Mouse (Mus musculus) common myeloid progenitor, adult 5-6 weeks (primary cell): ENCODE results near the gene Pdp2. TPM values are rescaled to one million over a fixed set of nuclear protein-coding genes. Genes with fewer than 3 reads are reported as not detected.
"Not testable (repeated sequence)": the region's sequence is repeated elsewhere in the genome, so short reads cannot be mapped to it uniquely, and the experiment has no call there.

ENCODE experiments used
- ATAC-seq: replicated peaks from 2 replicates; pipeline ENCODE4 v1.8.0; 2016; ENCODE audit warnings: low read depth, mild to moderate bottlenecking, moderate TSS enrichment, inconsistent platforms; ENCODE audit not compliant: poor library complexity, severe bottlenecking
- total RNA-seq: library from RNA; stranded (forward); fragments of 200-1000, 187-1606 nt; gene quantifications from 2 replicates; pipeline ENCODE4 v1.2.3, GENCODE M21; 2017

Gene Pdp2
- total RNA-seq: 9.8 and 12.4 TPM in 2 replicates

DNA sequence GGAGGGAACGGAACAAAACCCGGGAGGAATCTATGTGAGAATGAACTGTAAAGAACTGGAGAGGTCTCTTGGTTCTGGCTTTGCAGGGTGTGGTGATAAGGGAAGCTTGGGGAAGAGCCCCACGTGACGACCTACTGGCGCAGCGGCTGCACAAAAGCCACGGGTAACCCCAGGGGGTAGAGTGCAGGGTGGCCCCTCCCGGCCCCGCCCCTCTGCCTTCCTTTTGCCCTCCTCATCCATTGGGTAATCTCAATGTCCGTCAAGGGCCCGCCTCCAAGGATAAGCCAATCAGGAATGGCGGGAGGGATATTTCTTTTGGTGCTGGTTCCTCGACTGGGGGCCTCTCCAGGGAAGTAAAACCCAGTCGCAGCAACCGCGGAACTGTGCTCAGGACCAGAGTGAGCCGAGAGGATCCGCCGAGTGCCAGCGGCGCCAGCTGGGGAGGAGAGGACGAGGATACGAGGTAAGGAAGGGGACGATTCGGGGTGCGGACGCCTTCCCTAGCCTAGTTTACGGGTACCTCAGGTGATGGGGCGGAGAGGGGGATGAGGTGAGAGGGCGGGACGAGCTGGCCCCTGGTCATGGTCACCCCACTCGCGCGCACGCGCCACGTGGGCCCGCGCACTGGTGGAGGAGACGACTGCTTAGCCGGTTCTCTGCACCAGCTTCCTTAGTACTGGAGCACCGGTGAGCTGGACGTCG, at the start of gene Pdp2:
Pdp2 (plus strand) TSS at position 319 of the 702 bp plus-strand sequence.
- ATAC-seq: peak; percentile 91

DNA sequence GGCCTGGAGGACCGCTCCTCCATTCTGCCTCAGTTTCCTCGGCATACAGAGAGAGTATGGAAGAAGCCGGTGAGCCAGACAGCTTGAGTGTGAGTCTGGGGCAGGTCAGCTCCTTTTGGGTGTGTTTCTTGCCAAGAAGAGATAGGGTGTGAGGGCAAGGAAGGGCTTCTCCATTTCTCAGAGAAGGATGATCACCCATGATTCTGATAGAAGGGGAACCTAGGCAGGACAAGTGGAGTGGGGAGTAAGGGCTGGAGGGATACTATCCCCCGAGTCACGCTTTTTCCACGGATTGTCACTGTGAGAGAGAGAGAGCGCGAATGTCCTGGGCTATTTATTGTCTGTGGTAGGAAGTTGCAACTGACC, 49.8 kb upstream of the Pdp2 start:
- peak; percentile 47 for ATAC-seq

DNA sequence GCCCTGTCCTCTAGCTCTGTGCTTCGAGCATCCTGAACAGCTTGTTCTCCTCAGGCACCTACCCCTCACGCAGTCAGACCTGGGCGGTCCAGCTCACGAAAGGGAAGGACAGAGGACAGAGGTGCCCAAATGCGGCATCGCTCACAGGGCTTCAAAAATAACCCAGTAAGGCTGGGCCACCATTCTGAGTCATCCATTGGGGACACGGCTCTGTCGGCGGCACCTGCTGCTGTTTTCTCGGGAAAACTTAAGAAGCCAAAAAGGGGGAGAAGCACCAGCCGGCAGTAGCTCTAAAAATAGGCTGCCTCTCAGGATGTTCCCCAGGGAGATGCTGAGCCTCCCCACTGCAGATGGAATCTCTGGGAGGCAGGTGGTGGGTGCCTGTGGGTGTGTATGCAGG, 49.1 kb upstream of the Pdp2 start:
- ATAC-seq: no peak

DNA sequence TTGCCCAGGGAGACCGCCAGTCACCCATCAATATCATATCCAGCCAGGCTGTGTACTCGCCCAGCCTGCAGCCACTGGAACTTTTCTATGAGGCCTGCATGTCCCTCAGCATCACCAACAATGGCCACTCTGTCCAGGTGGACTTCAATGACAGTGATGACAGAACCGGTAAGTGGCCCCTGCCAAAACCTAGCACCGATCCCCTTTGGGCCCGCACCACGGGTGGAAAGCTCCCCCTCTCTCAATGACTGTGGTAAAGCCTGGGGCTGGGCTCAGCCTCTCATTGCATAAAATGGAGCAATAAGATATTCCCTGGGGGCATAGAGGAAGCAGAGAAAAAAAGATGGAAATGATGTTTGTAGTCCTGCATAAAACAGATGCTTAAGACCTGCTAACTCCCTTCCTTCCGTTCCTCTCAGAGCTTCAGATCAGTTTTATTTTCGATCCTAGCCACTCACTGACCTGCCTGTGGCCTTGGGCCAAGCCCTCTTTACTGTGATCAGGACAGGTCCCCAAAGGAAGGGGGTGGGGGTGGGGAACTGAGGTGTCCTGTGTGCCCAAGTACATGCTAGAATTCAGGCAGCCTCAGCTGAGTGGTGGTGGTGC, 47.7 kb upstream of the Pdp2 start:
- no peak for ATAC-seq

DNA sequence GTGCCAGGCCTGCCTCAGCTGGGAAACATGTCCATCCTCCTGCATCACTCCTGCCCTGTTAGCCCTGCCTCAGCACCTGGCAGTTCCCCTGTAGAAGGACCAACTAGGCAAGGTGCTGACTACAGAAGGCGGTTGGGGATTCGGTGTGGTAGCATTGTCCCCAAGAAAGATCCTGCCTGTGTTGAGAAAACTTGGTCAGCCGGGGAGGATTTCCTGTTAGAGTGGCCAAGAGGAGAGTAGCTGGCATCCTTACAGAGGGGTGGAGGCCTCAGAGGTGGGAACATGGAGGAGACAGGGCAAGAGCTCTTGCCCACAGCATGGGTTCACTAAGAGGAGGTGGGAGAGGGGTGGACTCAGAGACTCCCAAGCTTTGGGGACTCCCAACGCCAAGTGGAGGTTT, 36.1 kb upstream of the Pdp2 start:
- ATAC-seq: no peak

DNA sequence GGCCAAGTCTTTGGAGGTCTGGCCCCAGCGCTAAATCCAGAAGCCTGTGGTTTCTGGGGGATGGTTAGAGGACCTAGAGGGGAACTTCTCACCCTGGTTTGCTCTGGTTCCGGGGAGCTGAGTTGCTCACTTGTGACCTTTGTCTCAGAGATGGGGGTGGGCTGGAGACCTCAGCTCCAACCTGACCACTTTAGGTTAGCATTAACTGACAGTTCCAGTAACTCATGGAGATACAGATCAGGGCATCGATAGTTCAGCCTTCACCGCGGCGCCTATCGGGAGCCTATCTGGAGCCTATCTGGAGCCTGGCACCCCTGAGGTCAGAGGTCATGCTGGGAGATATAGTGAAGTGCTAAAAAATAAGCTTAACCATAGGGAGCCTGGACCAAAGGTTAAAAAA, 34.0 kb upstream of the Pdp2 start:
- no peak for ATAC-seq

DNA sequence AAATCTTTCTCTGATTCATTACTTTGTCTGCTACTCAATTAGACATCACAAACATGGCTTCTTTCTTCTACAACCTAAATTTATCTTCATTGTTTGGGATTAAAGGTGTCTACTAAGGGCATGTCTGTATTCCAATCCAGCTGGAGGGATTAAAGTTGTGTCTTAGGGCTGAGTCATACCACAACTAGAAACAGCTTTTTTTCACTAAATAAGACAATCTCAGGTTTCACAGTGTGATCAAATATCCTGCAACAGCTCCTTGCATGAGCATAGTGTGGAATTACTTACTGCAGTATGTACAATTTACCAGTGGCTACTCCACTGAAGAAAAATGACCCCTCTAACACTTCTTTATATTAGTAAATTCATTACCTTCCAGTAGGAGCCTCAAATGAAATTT, 30.5 kb upstream of the Pdp2 start:
- ATAC-seq: no peak

DNA sequence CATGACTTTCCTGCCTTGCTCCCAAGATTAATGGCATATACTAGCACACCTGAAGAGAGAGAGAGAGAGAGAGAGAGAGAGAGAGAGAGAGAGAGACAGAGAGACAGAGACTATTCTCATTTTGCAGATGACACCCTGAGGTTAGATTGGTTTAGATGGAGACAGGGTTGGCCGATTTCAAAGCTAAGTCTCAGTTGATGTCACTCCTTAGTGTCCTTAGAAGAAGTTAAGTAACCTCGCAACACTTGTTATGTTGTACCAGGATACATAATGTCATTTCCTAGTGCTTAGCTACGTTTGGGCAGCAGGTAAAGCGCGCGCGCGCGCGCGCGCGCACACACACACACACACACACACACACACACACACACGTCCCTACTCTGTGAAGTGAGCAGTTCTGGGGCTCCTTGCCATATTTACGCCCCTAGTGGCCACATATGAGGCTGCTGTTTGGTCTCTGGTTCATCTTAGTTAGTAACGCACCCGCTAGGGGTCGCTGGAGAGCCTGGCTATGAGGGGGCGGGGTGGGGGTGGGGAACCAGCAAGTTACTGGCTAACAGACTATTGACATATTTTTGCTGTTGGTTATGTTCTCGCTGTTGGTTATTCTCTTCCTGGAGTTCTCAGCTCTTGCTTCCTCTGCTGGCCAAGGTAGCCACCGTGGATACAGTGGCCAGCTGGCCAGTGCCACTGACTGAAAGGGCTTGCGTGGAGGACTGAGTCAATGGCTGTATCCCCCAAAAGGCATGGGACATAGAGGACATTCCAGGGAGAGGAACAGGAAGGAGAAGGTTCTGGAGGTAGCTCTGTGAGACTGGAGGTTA, 26.4 kb upstream of the Pdp2 start:
- peak; percentile 100 for ATAC-seq

DNA sequence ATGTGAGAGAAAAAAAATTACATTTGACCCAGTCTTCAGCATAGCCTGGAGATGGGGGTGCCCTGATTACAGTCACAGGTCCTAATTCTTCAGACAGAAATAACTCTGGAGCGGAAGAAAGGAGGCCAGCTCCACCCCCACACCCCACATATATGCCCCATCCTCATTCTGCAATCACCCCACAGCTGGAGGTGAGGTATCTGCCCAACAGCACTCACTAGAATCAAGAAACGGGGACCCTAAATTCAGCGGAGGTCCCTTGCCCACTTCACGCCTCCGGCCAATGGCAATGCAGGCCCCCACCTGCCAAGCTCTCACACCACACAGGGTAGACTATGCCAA, 25.8 kb upstream of the Pdp2 start:
- no peak for ATAC-seq

DNA sequence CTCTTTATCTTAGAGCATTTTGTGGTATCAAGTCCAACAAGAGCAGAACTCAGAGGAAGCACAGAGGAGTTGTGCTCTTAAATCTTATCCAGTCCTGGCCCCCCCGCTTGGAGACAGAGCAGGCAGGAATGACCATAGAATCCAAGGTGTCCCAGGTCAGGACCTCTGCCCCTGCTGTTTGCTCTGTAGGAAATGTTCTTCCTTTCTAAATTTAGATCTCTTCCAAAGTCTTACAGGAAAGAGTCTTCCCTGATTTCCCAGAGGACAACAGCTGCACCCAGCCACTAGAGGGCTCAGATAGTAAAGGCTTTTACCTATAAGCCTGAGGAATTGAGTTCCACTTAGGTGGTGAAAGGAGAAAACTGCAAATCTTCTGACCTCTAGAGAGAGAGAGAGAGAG, 21.7 kb upstream of the Pdp2 start:
- ATAC-seq: no peak

DNA sequence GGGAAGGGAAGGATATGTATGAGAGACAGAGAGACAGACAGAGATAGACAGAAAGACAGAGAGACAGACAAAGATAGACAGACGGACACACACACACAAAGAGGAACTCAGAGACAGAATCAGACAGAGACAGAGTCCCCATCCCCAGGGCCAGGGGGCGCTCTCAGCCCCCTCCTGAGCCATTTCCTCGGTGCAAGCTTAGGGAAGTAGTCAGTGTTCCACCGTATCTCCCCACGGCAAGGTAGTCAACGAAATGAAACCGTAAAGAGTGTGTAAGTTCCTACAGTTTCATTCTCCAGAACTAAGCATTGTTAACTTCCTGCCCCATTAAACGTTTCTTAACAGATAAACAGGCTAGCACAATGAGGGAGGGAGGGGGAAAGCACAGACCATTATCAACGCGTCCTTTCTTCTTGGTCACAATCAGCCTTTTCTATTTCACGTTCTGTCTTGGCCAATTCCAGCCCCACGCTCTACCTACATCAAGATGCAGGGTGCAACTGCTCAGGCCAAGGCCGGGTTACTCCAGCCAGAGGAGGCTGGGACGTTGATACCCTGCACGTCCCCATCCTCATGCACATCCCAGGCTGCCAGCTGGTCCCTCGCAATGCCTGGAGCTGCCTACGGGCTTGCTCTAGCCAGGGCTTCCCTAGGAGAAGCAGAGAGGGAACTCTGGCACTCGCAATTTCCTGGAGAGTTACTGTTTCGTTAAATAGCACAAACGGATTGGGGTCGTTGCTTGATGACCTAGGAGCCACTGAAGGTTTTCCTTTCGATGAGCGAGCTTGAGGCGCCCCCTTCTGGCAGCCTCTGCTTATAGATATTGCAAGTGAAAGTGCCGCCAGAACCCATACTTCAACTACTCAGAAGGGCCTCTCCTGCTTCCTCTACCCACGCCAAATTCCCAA, 20.6 kb upstream of the Pdp2 start:
- peak; percentile 94 for ATAC-seq

DNA sequence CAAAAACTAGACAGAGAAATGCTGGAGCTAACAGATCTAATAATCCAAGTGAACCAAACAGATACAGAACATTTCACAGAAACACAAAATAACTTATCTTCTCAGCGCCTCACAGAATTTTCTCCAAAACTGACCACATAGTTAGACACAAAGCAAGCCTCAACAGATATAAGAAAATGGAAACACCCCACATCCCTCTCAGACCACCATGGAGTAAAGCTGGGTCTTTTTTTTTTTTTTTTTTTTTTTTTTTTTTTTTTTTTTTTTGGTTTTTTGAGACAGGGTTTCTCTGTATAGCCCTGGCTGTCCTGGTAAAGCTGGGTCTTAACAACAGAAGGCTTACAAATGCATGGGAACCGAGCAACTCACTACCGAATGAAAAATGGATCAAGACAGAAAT, 14.4 kb upstream of the Pdp2 start:
- no peak for ATAC-seq

DNA sequence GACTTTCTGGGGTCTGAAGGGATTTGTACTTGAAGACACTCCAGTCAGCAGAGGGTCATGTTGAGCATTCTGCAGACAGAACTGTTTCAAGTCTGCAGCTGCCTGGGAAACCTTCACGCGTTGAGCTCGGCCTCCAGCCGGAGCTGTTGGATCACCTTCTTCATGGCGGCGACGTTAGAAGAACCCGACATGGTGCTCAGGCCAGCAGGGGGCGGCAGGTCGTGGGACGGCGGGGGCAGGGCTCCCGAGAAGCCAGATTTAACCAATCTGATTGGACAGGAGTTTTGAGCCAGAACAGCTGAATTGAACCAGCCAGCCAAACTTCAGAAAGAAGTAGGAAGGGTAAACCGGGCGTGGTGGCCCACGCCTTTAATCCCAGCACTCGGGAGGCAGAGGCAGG, 13.6 kb upstream of the Pdp2 start:
- not testable (repeated sequence) for ATAC-seq

DNA sequence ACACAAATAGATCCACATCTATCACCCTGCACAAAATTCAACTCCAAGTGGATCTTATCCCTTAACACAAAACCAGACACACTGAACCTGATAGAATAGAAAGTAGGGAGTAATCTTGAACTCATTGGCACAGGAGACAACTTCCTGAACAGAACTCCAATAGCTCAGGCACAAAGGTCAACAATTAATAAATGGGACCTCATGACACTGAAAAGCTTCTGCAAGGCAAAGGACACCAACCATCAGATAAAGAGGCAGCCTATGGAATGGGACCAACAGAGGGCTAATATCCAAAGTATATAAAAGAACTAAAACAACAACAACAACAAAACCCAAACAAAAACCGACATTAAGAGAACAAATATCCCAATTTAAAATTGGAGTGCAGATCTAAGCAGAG, 6.7 kb upstream of the Pdp2 start:
- no peak for ATAC-seq

DNA sequence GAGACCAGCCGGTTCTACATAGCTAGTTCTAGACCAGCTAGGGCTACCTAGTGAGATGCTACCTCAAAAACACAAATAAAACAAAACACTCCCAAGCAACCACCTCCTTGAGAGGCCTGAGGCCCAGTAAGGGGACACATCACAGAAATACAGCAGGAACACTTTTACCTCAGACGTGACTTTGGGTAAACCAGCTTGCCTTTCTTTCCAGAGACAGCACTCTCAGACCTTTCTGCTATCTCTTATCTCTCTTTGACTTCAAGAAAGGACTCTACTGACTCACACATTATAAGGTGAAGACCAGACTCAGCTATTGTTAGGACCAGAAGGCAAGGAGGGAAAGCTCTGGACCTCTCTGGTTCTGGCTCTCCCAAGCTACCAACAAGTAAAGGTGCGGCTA, 967 bp upstream of the Pdp2 start:
- no peak for ATAC-seq

DNA sequence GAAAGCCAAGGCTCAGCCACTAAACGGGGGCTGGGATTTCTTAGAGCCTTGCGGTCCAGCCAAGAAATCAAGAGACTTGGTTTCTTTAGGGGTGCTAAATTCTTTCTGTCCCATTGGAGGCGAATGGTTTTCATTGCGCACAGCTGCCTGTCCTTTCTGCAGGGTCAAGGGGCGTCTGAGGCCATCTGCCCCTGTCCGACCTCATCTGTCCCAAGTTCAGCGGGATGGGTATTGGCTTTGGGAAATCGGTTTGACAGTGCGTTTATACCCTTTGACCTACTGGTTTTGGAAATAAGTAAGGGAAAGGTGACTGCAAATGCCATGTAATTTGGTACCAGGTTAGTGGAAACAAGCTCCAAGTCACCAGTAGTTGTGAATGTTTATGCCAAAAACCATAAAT, 605 bp downstream of the Pdp2 start:
- no peak for ATAC-seq

DNA sequence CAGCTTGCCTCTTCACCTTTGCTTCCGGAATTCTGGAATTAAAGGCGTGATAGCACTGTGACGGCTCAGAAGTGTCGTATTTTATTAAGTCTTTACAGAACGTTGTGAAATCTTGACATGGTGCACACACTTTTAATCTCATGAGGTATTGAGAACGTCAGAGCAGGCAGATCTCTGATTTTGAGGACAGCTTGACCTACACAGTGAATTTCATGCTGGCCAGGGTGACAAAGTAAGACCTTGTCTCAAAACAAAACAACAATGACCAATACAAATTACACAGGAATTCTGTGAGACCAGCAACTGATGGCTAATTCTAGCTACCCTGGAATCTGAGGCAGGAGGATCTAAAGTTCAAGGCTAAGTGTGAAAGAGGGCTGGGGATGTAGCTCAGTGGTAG, 1.3 kb downstream of the Pdp2 start:
- ATAC-seq: no peak

DNA sequence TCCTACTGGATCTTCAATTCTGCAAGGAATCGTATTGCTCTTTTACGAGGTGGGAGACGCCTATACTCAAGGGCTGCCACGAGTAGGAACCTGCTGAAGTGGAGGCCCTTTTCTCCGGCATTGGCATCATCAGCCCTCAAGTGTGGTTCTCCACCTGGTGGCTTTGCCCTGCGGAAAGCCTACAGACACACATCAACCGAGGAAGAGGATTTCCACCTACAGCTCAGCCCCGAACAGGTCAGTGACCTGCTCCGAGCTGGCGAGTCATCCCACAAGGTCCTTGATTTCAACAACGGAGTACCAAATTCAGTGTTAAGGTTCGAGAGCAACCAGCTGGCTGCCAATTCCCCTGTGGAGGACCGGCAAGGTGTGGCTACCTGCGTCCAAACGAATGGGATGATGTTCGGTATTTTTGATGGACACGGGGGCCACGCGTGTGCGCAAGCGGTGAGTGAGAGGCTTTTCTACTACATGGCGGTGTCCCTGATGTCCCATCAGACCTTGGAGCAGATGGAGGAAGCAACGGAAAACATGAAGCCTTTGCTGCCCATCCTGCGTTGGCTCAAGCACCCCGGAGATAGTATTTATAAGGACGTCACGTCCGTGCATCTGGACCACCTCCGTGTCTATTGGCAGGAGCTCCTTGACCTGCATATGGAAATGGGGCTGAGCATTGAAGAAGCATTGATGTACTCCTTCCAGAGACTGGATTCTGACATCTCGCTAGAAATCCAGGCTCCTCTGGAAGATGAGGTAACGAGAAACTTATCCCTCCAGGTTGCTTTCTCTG, 2.5 kb downstream of the Pdp2 start:
- ATAC-seq: no peak

DNA sequence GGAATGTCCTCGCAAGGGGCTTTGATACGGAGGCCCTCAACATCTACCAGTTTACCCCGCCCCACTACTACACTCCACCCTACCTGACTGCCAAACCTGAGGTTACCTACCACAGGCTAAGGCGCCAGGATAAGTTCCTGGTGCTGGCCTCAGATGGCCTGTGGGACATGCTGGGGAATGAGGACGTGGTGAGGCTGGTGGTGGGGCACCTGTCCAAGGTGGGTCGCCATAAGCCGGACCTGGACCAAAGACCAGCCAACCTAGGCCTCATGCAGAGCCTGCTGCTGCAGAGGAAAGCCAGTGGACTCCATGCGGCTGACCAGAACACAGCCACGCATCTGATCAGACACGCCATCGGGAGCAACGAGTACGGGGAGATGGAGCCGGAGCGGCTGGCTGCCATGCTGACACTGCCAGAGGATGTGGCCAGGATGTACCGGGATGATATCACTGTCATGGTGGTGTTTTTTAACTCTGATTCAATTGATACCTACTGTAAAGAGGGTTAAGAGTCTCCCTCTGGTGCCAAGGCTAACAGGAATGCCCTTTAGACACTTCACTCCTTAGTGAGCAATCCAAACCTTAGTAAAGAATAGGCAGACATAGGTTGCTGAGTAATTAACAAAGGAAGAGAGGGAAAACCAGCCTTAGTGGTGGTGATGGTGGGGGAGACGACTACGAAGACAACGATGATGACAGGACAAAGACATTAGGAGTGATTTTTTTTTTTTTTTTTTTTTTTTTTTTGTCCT, 3.5 kb downstream of the Pdp2 start:
- no peak for ATAC-seq
